Mouse (Mus musculus): ENCODE measurements at regions not wholly inside any gene's neighbourhood (a gene's known extent, or its start where the extent isn't known, plus 50 kb on each side); places are given as distances from the start of the nearest gene placed in this dataset.

- TF ChIP-seq FLI1 (IDR thresholded peaks at IDR 0.05; ENCODE audit: low read length) (no peak), GATA1 (IDR thresholded peaks at IDR 0.05; ENCODE audit: borderline replicate concordance, low read length) (no peak)
- H3K4me3 ChIP-seq (replicated peaks) = no peak overlapping the region
- H3K27me3 ChIP-seq (replicated peaks) = no peaks in the 10 kb centered on the region
- no peaks in the 10 kb centered on the region for H3K4me1 ChIP-seq
- H3K9me3 ChIP-seq = no peaks in the 10 kb centered on the region
- no peaks in the 10 kb centered on the region for H3K36me3 ChIP-seq (replicated peaks; ENCODE audit: low read length)
These were observed 163.8 kb upstream of the Nt5e start for GRCm38 (mm10) chr9:88163025-88163780.

DNA sequence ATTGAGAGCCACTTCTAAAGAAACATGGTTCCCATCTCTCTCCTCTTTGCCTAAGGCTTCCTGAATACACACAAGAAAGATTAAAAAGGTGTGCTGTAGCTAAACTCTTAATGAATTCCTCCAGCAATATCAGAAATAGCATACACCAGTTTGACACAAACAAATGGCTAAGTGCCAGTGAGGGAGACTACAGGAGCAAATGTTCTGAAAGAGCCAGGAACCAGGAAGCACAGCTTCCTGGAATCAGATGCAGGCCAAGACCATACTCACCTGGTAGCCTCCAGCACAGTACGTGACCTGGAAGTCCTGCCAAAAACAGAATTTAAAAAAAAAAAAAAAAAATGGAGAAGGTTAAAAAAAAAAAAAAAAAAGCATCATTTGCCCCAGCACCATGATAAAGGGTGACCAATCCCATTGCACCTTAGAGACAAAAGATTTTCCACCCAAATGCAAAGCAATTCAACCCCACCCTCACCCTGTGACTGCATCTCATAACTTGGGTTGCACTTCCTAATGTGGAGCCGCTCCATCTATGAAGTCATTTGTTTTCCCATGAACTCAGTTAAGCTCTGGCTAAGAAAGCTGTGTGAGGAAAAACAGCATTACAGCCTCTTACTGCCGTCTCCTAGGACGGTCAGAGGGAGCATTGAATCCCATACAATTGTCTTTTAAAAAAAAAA, 149.3 kb upstream of the Nt5e start:
- TF ChIP-seq GATA1 (IDR thresholded peaks at IDR 0.05; ENCODE audit: borderline replicate concordance, low read length) (no peak), FLI1 (IDR thresholded peaks at IDR 0.05; ENCODE audit: low read length) (no peak)
- Histone ChIP-seq H3K4me3 (replicated peaks) (no peak overlapping the region), H3K4me1 (no peaks in the 10 kb centered on the region), H3K27me3 (replicated peaks) (no peaks in the 10 kb centered on the region), H3K36me3 (replicated peaks; ENCODE audit: low read length) (no peaks in the 10 kb centered on the region), H3K9me3 (no peaks in the 10 kb centered on the region)

DNA sequence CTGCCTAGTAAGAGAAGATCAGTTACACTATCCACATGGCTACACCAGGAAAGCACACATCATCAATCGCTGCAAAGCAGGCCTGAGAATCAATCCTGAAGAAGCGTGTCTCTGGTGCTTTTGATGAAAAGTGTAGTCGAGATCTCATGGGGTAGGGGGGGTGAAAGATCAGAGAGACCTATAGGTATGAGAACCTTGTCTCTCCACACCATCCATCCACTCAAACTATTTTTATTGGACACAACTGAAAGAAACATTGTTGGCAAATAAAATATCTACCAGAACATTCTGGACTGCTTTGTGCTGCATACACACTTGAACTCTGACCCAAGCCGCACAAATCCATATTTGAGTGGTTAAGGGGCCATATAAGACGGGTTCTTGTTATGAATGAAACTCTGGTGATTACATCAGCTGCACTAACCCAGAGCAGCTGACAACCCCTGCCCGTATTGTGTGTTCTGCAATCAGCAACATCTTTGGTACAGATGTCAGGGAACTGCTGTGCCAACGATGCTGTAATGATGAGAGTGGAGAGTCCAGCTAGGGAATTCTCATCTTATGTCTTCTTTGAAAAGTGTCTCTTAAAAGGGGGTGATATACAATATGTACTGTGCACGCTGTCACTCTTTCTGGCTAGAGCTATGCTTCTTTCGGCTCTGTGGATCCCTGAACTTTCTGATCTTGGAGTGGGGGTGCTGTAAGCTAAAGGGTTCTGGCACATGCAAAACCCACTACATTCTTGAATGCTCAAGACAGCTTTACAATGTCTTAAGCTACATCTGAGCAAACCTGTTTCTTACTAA, 145.6 kb upstream of the Nt5e start:
- Histone ChIP-seq H3K27me3 (replicated peaks) (no peaks in the 10 kb centered on the region), H3K4me3 (replicated peaks) (no peak overlapping the region), H3K36me3 (replicated peaks; ENCODE audit: low read length) (no peaks in the 10 kb centered on the region), H3K4me1 (no peaks in the 10 kb centered on the region), H3K9me3 (no peaks in the 10 kb centered on the region)
- no peak for TF ChIP-seq FLI1 (IDR thresholded peaks at IDR 0.05; ENCODE audit: low read length)
- TF ChIP-seq GATA1 (IDR thresholded peaks at IDR 0.05; ENCODE audit: borderline replicate concordance, low read length) = no peak

DNA sequence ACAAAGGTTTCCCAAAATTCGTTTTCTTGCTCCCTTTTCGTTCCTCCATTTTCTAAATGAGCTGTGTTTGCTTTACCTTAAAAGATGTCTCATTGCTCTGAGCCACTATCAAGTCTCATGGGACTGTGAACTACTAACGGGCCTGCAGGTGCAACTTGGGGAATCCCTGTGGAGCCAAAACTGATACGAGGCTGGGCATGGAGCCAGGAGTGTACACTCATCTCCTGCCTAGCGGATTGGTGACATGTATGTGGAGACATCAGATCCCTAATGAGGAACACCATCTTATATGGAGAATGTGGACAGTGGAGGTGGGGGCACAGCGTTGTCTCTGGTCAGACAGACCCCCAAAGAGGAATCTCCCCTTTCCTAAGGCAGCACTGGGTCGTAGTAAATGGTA, 119.6 kb upstream of the Nt5e start:
- no peaks in the 10 kb centered on the region for H3K36me3 ChIP-seq (replicated peaks; ENCODE audit: low read length)
- no peak overlapping the region for H3K4me3 ChIP-seq (replicated peaks)
- no peaks in the 10 kb centered on the region for H3K27me3 ChIP-seq (replicated peaks)
- no peaks in the 10 kb centered on the region for H3K9me3 ChIP-seq
- TF ChIP-seq FLI1 (IDR thresholded peaks at IDR 0.05; ENCODE audit: low read length) (no peak), GATA1 (IDR thresholded peaks at IDR 0.05; ENCODE audit: borderline replicate concordance, low read length) (no peak)
- H3K4me1 ChIP-seq = no peaks in the 10 kb centered on the region

- Histone ChIP-seq H3K27me3 (replicated peaks) (no peaks in the 10 kb centered on the region), H3K4me3 (replicated peaks) (no peak overlapping the region), H3K9me3 (no peaks in the 10 kb centered on the region), H3K36me3 (replicated peaks; ENCODE audit: low read length) (no peaks in the 10 kb centered on the region), H3K4me1 (no peaks in the 10 kb centered on the region)
- no peak for TF ChIP-seq FLI1 (IDR thresholded peaks at IDR 0.05; ENCODE audit: low read length)
- no peak for TF ChIP-seq GATA1 (IDR thresholded peaks at IDR 0.05; ENCODE audit: borderline replicate concordance, low read length)
These were observed 119.0 kb upstream of the Nt5e start for GRCm38 (mm10) chr9:88208022-88208421.

GRCm38 (mm10) chr9:88214758-88215157, 112.2 kb upstream of the Nt5e start:
- TF ChIP-seq GATA1 (IDR thresholded peaks at IDR 0.05; ENCODE audit: borderline replicate concordance, low read length) = no peak
- TF ChIP-seq FLI1 (IDR thresholded peaks at IDR 0.05; ENCODE audit: low read length) = no peak
- H3K4me3 ChIP-seq (replicated peaks) = no peak overlapping the region
- H3K9me3 ChIP-seq = 0 out of 2 replicates have a peak, but pooled peaks cover 4% of the 10 kb centered on the region
- no peaks in the 10 kb centered on the region for H3K4me1 ChIP-seq
- no peaks in the 10 kb centered on the region for H3K36me3 ChIP-seq (replicated peaks; ENCODE audit: low read length)
- peaks cover 4% of the 10 kb centered on the region for H3K27me3 ChIP-seq (replicated peaks)

- H3K4me1 ChIP-seq = no peaks in the 10 kb centered on the region
- H3K36me3 ChIP-seq (replicated peaks; ENCODE audit: low read length) = no peaks in the 10 kb centered on the region
- no peak overlapping the region for H3K4me3 ChIP-seq (replicated peaks)
- H3K27me3 ChIP-seq (replicated peaks) = peaks cover 17% of the 10 kb centered on the region
- H3K9me3 ChIP-seq = no peaks in the 10 kb centered on the region
- no peak for TF ChIP-seq FLI1 (IDR thresholded peaks at IDR 0.05; ENCODE audit: low read length)
- no peak for TF ChIP-seq GATA1 (IDR thresholded peaks at IDR 0.05; ENCODE audit: borderline replicate concordance, low read length)
These were observed 106.6 kb upstream of the Nt5e start for GRCm38 (mm10) chr9:88220360-88220759.

- TF ChIP-seq FLI1 (IDR thresholded peaks at IDR 0.05; ENCODE audit: low read length) (no peak), GATA1 (IDR thresholded peaks at IDR 0.05; ENCODE audit: borderline replicate concordance, low read length) (no peak)
- no peak overlapping the region for H3K4me3 ChIP-seq (replicated peaks)
- H3K9me3 ChIP-seq = no peaks in the 10 kb centered on the region
- peaks cover 19% of the 10 kb centered on the region for H3K27me3 ChIP-seq (replicated peaks)
- H3K36me3 ChIP-seq (replicated peaks; ENCODE audit: low read length) = no peaks in the 10 kb centered on the region
- H3K4me1 ChIP-seq = 0 out of 2 replicates have a peak, but pooled peaks cover 3% of the 10 kb centered on the region
These were observed 105.7 kb upstream of the Nt5e start for GRCm38 (mm10) chr9:88221276-88221675.

DNA sequence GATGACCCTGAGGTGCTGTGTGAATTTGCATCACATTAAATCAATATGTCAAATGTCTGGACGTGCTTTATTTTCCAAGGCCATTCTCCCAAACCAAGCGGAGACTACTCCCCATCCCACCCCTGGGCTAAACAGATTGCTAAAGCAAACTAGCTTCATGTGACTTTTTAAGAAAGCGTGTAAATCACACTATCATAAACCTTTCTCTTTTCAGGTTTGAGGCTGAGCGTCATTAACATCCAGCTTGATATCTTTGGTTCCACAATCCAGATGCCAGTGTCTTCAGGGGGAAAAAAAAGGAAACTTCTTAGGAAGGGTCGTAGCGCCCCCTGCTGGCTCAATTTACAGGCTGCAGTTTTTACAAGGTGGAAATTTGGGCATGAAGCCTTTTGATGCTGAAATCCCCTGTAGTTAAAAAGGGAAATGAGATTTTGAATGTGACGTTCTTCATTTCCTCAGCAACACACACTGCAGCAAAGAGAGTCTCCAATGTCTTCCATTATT, 105.1 kb upstream of the Nt5e start:
- peaks cover 1% of the 10 kb centered on the region; the same call in 1 of the 2 replicates for H3K9me3 ChIP-seq
- no peaks in the 10 kb centered on the region for H3K36me3 ChIP-seq (replicated peaks; ENCODE audit: low read length)
- H3K4me1 ChIP-seq = 0 out of 2 replicates have a peak, but pooled peaks cover 3% of the 10 kb centered on the region
- H3K27me3 ChIP-seq (replicated peaks) = peaks cover 19% of the 10 kb centered on the region
- TF ChIP-seq FLI1 (IDR thresholded peaks at IDR 0.05; ENCODE audit: low read length) = no peak
- no peak for TF ChIP-seq GATA1 (IDR thresholded peaks at IDR 0.05; ENCODE audit: borderline replicate concordance, low read length)
- H3K4me3 ChIP-seq (replicated peaks) = no peak overlapping the region

Data from megakaryocyte, embryonic 14.5 days (primary cell).